Mouse (Mus musculus): ENCODE data around the gene Pcca. TPM values are rescaled to one million over a fixed set of nuclear protein-coding genes. Genes with fewer than 3 reads are reported as not detected.

Pcca gene
- total RNA-seq (2023): 43.1 TPM

DNA sequence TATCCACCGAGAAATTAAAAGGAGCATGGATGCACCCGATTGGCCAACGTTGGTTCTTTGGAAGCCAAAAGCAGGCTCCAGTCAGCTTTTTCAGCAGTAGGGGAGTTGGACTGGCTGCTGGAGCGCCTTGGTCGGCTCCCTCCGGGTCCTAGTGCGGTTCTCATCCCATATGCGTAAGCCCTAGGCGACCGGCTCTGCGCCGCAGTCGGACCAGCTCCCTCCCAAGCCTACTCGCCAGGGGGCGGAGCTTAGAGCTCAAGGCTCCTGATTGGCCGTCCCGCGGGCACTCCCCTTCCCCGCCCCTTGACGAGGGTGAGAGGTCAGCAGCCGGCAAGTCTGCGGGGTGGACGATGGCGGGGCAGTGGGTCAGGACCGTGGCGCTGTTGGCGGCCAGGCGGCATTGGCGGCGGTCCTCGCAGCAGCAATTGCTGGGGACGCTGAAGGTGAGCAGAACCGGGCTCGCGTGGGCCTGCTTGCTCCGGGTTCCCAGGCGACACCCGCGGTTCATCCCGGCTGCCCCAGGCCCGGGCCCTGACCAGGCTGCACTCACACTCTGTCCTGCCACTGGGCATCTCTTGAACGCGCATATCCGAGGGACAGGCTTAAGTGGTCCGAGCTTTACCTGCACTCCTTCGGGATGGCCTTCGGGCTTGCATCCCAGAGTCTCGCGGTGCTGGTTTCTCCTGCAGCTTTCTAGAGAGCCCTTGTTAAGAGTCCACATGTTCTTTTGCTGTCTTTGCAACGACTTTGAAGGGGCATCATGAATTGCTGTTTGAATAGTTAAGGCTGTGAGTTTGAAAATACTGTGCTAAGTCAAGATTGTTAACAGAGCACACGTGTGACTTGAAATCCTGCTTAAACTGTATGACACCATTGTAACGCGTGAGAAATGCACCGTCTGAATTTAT is at the start of gene Pcca:
Gene Pcca, plus strand, starts transcription at position 308 of the 908 bp plus-strand sequence.

DNA sequence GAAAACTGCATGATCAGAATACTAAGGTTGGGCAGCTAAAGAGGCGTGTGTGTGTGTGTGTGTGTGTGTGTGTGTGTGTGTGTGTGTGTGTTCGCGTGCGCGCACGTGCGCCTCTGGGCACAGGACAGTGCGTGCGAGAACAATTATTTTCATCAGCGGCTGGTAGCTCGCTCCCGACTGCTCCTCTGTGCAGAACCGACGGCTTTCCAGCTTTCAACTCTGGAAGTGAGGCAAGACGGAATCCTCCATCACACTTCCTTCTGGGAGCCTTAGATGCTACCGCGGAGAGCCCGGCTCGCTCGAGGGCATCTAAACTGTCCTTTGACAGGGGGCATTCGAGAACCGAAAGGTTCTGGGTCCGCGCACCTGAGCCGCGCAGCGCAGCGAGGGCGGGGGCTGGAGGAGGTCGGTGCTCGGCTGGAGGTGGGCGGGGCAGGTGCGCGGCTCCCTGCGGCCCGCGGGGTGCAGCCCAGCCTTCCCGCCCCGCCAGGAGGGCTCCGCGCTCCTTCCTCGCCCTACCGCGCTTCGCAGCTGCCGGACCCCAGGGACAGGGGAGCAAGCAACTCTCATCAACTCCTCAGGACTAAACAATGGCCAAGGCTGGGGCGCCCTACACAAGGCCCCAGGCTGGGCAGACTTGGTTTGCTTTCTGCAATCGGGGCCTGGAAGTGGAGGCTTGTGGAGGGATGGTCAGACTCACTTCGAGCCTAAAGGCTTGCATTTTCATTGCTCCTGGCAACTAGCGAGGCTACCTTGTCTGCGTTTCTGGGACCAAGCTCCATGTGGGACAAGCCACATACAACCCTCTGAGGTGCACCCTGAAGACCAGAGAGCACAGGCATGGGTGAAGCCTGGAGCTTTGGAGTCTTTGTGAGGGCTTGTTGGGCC is 43.4 kb upstream of the Pcca start, which contains the start of gene Gm10837:
Gene Gm10837, plus strand, starts transcription at position 146 of the 888 bp plus-strand sequence.

DNA sequence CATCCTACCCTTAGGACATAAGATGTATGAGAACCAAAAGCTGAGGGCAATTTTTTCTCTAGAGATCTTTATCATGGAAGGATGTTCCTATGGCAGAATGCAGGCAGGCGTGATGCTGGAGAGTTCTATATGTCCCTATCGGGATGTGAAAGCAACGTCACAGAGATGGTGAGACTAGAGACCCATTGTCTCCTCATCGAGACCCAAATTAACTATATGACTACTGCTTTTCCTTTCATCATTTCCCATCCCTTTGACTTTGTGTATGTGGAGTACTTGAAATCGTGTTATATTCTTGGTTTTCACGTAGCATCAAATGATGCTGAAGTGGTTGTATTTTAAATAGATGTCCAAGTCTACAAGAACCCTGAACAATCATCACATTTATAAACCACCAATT is 379.5 kb downstream of the Pcca start, which contains the start of gene Ggact:
Gene Ggact, minus strand, starts transcription at position 101 of the 400 bp plus-strand sequence.

Other genes starting within 250 kb of the Pcca start
- gene Gm5089, start 83.2 kb upstream of the Pcca start, total RNA-seq (2023): not detected
- gene Zic5, start 68.6 kb upstream of the Pcca start, total RNA-seq (2023): not detected
- gene Zic2, start 58.9 kb upstream of the Pcca start, total RNA-seq (2023): not detected
- not detected for gene Gm10837, start 43.7 kb upstream of the Pcca start, total RNA-seq (2023)